9 mouse cellular contexts compared by ENCODE assay signal in genomic region chr2:165854207-165854968, GRCm38 (mm10). TPM values are rescaled to one million over a fixed set of nuclear protein-coding genes. Genes with fewer than 3 reads are reported as not detected.
A peak's percentile ranks its signal among the peaks of the same experiment; 100 is the strongest.
DNase-seq lines count a peak whose midpoint lies in the region; ATAC-seq and TF ChIP-seq lines count a peak whose summit lies in the region.
"Had no signal": no experiment of that assay in that cellular context is flagged by ENCODE, and none has a peak within 500 bp of the region (broad histone marks: within the 10 kb centered on the region; RNA-seq: fewer than 3 reads in every experiment).

No protein-coding gene starts in this region.

- H3K79me2 ChIP-seq in liver, adult 2 months (ENCODE audit: control insufficient read depth, insufficient read depth, low read length) = peaks cover 51% of the 10 kb centered on the region

- H3K4me3 ChIP-seq in forebrain, embryonic 10.5 days = no peak overlapping the region
- H3K4me3 ChIP-seq in forebrain, postnatal 0 days (ENCODE audit: low read depth, low read length) = no peak overlapping the region
- no peak overlapping the region for H3K4me3 ChIP-seq in liver, adult 2 months (ENCODE audit: insufficient read depth, low read depth, low read length)

- ATAC-seq in forebrain, postnatal 0 days = no peak
- ATAC-seq in activated CD4-positive, CD25-positive, alpha-beta regulatory T cell, adult 4 months = no peak

- no peak for TF ChIP-seq CTCF in forebrain, postnatal 0 days (IDR thresholded peaks at IDR 0.05; ENCODE audit: low read depth)
- TF ChIP-seq CTCF in liver, adult 2 months (IDR thresholded peaks at IDR 0.05; ENCODE audit: low read depth, low read length) = no peak

- H3K4me2 ChIP-seq in forebrain, postnatal 0 days (ENCODE audit: low read depth) = no peak overlapping the region

- 59% methylated on average over 16 of the region's 16 CpGs for WGBS in forebrain, embryonic 10.5 days
- 56% methylated on average over 16 of the region's 16 CpGs for WGBS in forebrain, postnatal 0 days
- WGBS in liver, adult 2 months = 62% methylated on average over 16 of the region's 16 CpGs

- H3K9me3 ChIP-seq in forebrain, embryonic 10.5 days = no peaks in the 10 kb centered on the region
- no peaks in the 10 kb centered on the region for H3K9me3 ChIP-seq in forebrain, postnatal 0 days (ENCODE audit: low read length)

- peak overlapping the region; percentile 63 for H3K27ac ChIP-seq in forebrain, embryonic 10.5 days
- no peak overlapping the region for H3K27ac ChIP-seq in forebrain, postnatal 0 days (ENCODE audit: low read depth, low read length)
- peak overlapping the region; percentile 62 for H3K27ac ChIP-seq in liver, adult 2 months (replicated peaks; ENCODE audit: insufficient read depth, low read depth, low read length)

- TF ChIP-seq POLR2A in liver, adult 2 months (IDR thresholded peaks at IDR 0.05; ENCODE audit: extremely low read depth, insufficient read depth, low read length) = no peak

- no peak overlapping the region for H3K9ac ChIP-seq in forebrain, postnatal 0 days
- H3K9ac ChIP-seq in liver, adult 2 months (ENCODE audit: low read depth, low read length) = no peak overlapping the region

- DNase-seq in forebrain, embryonic 10.5 days (ENCODE audit: extremely low spot score, low spot score) = no peak
- no peak for DNase-seq in forebrain, postnatal 0 days
- DNase-seq in CD4-positive, CD25-positive, alpha-beta regulatory T cell, adult 2 months (ENCODE audit: low read depth, low spot score) = peak; percentile 68
- peak; percentile 85 for DNase-seq in cerebellum, adult 9-11 months
- no peak for DNase-seq in liver, adult 2 months (ENCODE audit: extremely low read depth, low read depth, low spot score)
- peak; percentile 92 for DNase-seq in thymus, postnatal 14 days
- no peak for DNase-seq in left cerebral cortex, adult 18-20 months (ENCODE audit: low spot score in 2 of 2)

- peaks cover 65% of the 10 kb centered on the region for H3K36me3 ChIP-seq in forebrain, embryonic 10.5 days (replicated peaks)
- H3K36me3 ChIP-seq in forebrain, postnatal 0 days (ENCODE audit: insufficient read depth) = peaks cover 4% of the 10 kb centered on the region
- H3K36me3 ChIP-seq in liver, adult 2 months (ENCODE audit: control insufficient read depth, insufficient read depth, low read length) = peaks cover 6% of the 10 kb centered on the region; the same call in 1 of the 2 replicates

- H3K4me1 ChIP-seq in forebrain, embryonic 10.5 days = peaks cover 73% of the 10 kb centered on the region
- peaks cover 35% of the 10 kb centered on the region for H3K4me1 ChIP-seq in forebrain, postnatal 0 days (ENCODE audit: insufficient read depth)
- H3K4me1 ChIP-seq in liver, adult 2 months (ENCODE audit: control insufficient read depth, insufficient read depth, low read length) = peaks cover 42% of the 10 kb centered on the region

- no peaks in the 10 kb centered on the region for H3K27me3 ChIP-seq in forebrain, embryonic 10.5 days (ENCODE audit: poor library complexity, severe bottlenecking)
- H3K27me3 ChIP-seq in forebrain, postnatal 0 days (ENCODE audit: insufficient read depth, low read length) = no peaks in the 10 kb centered on the region
- no peaks in the 10 kb centered on the region for H3K27me3 ChIP-seq in liver, adult 2 months (ENCODE audit: control insufficient read depth, insufficient read depth, low read length)
- H3K27me3 ChIP-seq: CH12.LX had no signal

RNA-seq across cellular contexts. Expression of gene Zmynd8, which starts 44.4 kb away (rescaled TPM):
- 60.2 and 64.4 TPM in 2 replicates for polyA plus RNA-seq in forebrain, embryonic 10.5 days (2016; fragmentation: Nextera tagmentation; extraction: Ambion mirVana)
- total RNA-seq in forebrain, postnatal 0 days (2014; rRNA removed) = 51.4 and 63.5 TPM in 2 replicates
- 37.7 and 45.7 TPM in 2 replicates for polyA plus RNA-seq in forebrain, postnatal 0 days (2015; fragmentation: Nextera tagmentation; extraction: Ambion mirVana)
- total RNA-seq in liver, adult 2 months (2014; rRNA removed) = 10.0 and 10.8 TPM in 2 replicates
- polyA plus RNA-seq in liver, adult 2 months (2012; rRNA removed) = 6.4 and 7.8 TPM in 2 replicates
- polyA plus RNA-seq in activated CD4-positive, CD25-positive, alpha-beta regulatory T cell, adult 4 months (2017; shearing (Covaris generic)) = 10 to 100 TPM; 41.1 to 48.5 TPM
- 100 to 1,000 TPM; 150 to 151 TPM for total RNA-seq in left cerebral cortex, adult 18-20 months (2021)

Comparison
In these comparisons a context has a peak if more than half of its experiments do, and no peak if none do; other contexts are left out.
1. DNase-seq: peak in CD4-positive, CD25-positive, alpha-beta regulatory T cell, adult 2 months (single experiment), cerebellum, adult 9-11 months (single experiment) and thymus, postnatal 14 days (single experiment); none in forebrain, embryonic 10.5 days (single experiment), forebrain, postnatal 0 days (single experiment), liver, adult 2 months (single experiment) and left cerebral cortex, adult 18-20 months (0 of 2).